Mouse (Mus musculus) cerebellum, adult 2 months (tissue): ENCODE data around the gene Pitpna.

ENCODE experiments used
- CTCF ChIP-seq: fragments of 200-500 bp; IDR thresholded peaks from 2 replicates; pipeline ENCODE4 v1.5.1; 2011; ENCODE audit warnings: low read depth, mild to moderate bottlenecking, control low read depth, low read length, moderate library complexity, borderline replicate concordance; ENCODE audit not compliant: insufficient read depth
- POLR2A ChIP-seq: fragments of 200-500 bp; IDR thresholded peaks from 2 replicates; pipeline ENCODE4 v1.6.1; 2011; ENCODE audit warnings: low read length, control low read depth, borderline replicate concordance; ENCODE audit not compliant: insufficient read depth

- no peak for TF ChIP-seq POLR2A
- no peak for TF ChIP-seq CTCF
Observed at GRCm38 (mm10) chr11:75671426-75672180, 83.7 kb downstream of the Pitpna start.
